Mouse (Mus musculus) kidney, adult 9 months (tissue): ENCODE data around the gene Dhx16.
"Not testable (repeated sequence)": the region's sequence is repeated elsewhere in the genome, so short reads cannot be mapped to it uniquely, and the experiment has no call there.

Experiments used
- DNase-seq: peaks from one replicate; pipeline ENCODE4 v3.0.0; 2022

Gene Dhx16

DNA sequence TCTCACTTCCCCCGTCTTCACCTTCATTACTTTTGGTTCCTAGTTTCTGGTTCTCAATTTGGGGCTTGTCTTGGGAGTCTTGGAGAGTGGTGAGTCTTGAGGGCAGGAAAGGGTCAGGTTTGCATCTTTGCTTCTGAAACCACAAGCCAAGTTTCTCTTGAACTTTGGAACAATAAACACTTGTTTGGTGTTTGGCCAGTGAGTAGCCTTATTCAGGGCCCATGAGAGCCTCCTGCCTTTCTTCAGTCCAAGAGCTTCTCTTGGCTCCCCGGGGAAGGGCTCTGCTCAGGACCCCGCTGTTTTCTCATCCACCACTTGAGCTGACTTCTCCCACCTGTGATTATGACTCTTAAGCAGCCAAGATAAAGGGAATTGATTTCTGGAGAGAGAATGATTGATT is 42.9 kb downstream of the Dhx16 start:
- DNase-seq: peak; percentile 76

GRCm38 (mm10) chr17:35923281-35923680 is 43.7 kb downstream of the Dhx16 start:
- peak; percentile 35 for DNase-seq

DNA sequence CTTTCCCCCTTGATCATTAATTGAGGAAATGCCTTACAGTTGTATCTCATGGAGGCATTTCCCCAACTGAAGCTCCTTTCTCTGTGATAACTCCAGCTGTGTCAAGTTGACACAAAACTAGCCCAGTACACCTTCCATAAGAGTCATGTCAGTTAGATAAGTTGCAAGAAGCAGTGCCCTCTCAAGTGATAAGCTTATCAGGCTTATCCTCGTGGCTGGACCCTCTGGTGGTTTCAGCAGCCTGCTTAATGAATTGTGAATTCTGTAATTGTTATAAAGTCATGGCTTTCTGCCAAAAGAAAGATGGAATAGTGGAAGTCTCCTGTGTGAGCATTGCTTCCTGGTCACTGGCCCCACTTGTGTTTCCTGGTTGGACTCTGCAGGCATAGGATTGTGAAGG is 47.9 kb downstream of the Dhx16 start:
- no peak for DNase-seq

DNA sequence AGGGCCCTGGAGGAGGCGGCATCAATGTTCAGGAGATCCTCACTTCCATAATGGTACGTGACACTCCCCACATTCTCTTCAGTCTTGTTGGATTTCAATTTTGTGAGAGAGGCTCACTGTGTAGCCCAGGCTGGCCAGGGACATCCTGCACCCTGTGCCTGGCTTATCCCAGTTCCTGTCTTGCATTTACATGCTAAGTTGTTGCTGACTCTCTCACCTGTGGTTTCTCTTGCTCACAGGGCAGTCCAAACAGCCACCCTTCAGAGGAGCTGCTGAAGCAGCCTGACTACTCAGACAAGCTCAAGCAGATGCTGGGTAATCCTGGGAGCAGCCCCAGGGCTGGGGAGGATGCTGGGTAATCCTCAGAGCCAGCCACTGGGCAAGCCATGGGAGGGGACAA is 49.9 kb downstream of the Dhx16 start:
- no peak for DNase-seq

DNA sequence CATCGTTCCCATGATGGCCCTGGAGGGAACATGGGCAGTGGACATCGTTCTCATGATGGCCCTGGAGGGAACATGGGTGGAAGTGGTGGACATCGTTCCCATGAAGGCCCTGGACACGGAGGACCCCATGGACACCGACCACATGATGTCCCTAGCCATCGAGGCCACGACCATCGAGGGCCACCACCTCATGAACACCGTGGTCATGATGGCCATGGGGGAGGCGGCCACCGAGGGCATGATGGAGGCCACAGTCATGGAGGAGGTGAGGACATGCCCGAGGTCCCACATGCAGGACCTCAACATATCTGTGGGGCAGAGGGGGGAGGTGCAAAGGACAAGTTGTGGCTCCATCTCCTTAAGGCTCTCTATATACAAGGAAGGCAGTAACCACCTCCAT is 51.0 kb downstream of the Dhx16 start:
- DNase-seq: no peak

- DNase-seq: no peak
These were observed 53.0 kb downstream of the Dhx16 start for GRCm38 (mm10) chr17:35932608-35933007.

GRCm38 (mm10) chr17:35935763-35936162 is 56.1 kb downstream of the Dhx16 start:
- not testable (repeated sequence) for DNase-seq

- peak; percentile 57 for DNase-seq
These were observed 58.2 kb downstream of the Dhx16 start for GRCm38 (mm10) chr17:35937700-35938348.

DNA sequence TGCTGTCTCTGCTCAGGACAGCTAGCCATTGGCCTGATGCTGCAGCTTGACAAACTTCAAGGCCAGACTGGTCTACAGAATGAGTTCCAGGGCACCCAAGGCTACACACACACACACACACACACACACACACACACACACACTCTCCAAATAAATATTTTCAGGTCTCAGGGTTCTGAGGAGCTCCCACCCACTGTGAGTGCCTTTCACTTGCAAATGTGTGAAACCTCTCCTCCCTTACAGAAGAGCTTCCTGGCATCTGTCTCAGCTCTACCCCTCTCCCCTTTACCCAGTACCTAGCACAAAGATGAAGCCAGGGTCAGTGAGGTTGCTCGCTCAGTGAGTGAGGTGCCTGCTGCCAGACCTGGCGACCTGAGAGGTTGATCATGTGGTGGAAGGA is 59.5 kb downstream of the Dhx16 start:
- DNase-seq: no peak

DNA sequence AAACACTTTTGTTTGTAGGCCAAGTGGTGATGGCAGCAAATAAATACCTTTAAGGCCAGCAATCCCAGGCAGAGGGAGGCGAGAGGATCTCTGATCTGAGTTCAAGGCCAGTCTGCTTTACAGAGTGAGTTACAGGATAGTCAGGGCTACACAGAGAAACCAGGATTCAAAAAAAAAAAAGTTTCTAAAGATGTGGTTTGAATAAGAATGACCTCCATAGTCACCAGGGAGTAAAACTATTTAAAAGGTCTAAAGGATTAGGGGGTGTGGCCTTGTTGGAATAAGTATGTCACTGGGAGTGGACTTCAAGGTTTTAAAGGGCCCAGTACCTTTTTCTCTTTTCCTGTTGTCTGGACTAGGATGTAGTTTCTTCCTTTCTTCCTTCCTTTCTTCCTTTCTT is 60.3 kb downstream of the Dhx16 start:
- DNase-seq: no peak
